Mouse (Mus musculus) kidney, postnatal 25 days (tissue): ENCODE measurements at regions not wholly inside any gene's neighbourhood (a gene's known extent, or its start where the extent isn't known, plus 50 kb on each side); places are given as distances from the start of the nearest gene placed in this dataset.

Experiments
- DNase-seq, 2 experiments: peaks; one replicate each; pipeline ENCODE4 v3.0.0; 2021; ENCODE audit warnings: mixed read lengths in 2 of 2

- no peak for DNase-seq
Observed at GRCm38 (mm10) chr4:153321085-153321484, 161.5 kb downstream of the Ajap1 start.

- DNase-seq, result no peak
Observed at GRCm38 (mm10) chr4:153320602-153321001, 162.0 kb downstream of the Ajap1 start.

GRCm38 (mm10) chr4:153316964-153317724 lies 165.5 kb downstream of the Ajap1 start:
- DNase-seq, result no peak

- DNase-seq, result no peak
Observed at GRCm38 (mm10) chr4:153316519-153316918, 166.1 kb downstream of the Ajap1 start.

GRCm38 (mm10) chr4:153313961-153314360 lies 168.7 kb downstream of the Ajap1 start:
- no peak for DNase-seq

GRCm38 (mm10) chr4:153311574-153311973 lies 171.0 kb downstream of the Ajap1 start:
- no peak for DNase-seq

- DNase-seq, result no peak
Observed at GRCm38 (mm10) chr4:153310641-153311040, 172.0 kb downstream of the Ajap1 start.

GRCm38 (mm10) chr4:153303521-153303920 lies 179.1 kb downstream of the Ajap1 start:
- no peak for DNase-seq

GRCm38 (mm10) chr4:153302855-153303254 lies 179.8 kb downstream of the Ajap1 start:
- no peak for DNase-seq

GRCm38 (mm10) chr4:153298277-153298676 lies 184.3 kb downstream of the Ajap1 start:
- DNase-seq, result no peak

GRCm38 (mm10) chr4:153294828-153295227 lies 187.8 kb downstream of the Ajap1 start:
- DNase-seq, result no peak

- no peak for DNase-seq
Observed at GRCm38 (mm10) chr4:153293137-153293536, 189.5 kb downstream of the Ajap1 start.

- DNase-seq, result no peak
Observed at GRCm38 (mm10) chr4:153288362-153288761, 194.2 kb downstream of the Ajap1 start.

- DNase-seq, result no peak
Observed at GRCm38 (mm10) chr4:153284209-153284608, 198.4 kb downstream of the Ajap1 start.

GRCm38 (mm10) chr4:153276571-153276970 lies 206.0 kb downstream of the Ajap1 start:
- DNase-seq, result peak; percentile 16 to 36

GRCm38 (mm10) chr4:153271376-153271775 lies 211.2 kb downstream of the Ajap1 start:
- DNase-seq, result no peak

- DNase-seq, result no peak
Observed at GRCm38 (mm10) chr4:153263216-153263805, 219.3 kb downstream of the Ajap1 start.

- DNase-seq, result no peak
Observed at GRCm38 (mm10) chr4:153260941-153261557, 221.6 kb downstream of the Ajap1 start.

- DNase-seq, result no peak
Observed at GRCm38 (mm10) chr4:153251943-153252342, 230.7 kb downstream of the Ajap1 start.

- DNase-seq, result no peak
Observed at GRCm38 (mm10) chr4:153251311-153251710, 231.3 kb downstream of the Ajap1 start.

GRCm38 (mm10) chr4:153236680-153237079 lies 245.9 kb downstream of the Ajap1 start:
- DNase-seq, result no peak

- no peak for DNase-seq
Observed at GRCm38 (mm10) chr4:153233762-153234161, 248.8 kb downstream of the Ajap1 start.

- peak in 1 of 2 experiments; percentile 23 for DNase-seq
Observed at GRCm38 (mm10) chr4:153229221-153229620, 253.4 kb downstream of the Ajap1 start.
